Mouse (Mus musculus): Measurements from ENCODE around the gene Abhd12.

The Abhd12 gene

DNA sequence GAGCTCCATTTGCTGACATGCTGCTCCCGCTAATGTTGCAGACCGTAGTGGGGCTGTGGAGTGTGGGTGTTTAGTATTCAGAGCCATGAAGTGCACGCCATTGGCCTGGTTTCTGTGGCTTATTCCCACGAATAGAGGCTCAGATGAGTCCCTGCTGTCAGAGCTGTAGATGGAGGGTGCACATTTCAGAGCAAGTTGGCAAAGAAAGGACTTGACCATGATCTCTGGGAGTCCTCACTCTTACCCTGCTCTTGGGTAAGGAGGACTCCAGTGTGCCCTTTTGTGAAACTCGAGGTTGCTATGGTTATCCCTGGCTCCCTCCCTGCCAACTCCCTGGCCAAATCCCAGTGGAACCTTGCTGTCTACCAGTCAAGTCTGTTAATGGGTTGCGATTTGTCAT is 96.2 kb downstream of the Abhd12 start:
- DNase-seq (ENCODE audit: low spot score), result no peak

DNA sequence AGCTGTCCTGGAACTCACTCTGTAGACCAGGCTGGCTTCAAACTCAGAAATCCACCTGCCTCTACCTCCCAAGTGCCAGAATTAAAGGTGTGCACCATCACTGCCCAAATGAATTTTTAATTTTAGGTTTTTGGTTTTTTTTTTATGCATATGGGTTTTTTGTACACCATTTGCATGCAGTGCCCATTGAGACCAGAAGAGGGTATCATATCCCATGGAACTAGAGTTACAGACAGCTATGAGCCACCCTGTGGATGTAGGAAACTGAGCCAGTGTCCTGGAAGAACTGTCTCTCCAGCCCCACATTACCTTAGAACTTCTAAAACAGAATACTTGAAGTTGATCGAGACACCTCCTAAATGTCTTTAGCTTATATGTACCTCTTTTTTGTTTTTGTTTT is 101.5 kb downstream of the Abhd12 start:
- no peak for DNase-seq (ENCODE audit: low spot score)

DNA sequence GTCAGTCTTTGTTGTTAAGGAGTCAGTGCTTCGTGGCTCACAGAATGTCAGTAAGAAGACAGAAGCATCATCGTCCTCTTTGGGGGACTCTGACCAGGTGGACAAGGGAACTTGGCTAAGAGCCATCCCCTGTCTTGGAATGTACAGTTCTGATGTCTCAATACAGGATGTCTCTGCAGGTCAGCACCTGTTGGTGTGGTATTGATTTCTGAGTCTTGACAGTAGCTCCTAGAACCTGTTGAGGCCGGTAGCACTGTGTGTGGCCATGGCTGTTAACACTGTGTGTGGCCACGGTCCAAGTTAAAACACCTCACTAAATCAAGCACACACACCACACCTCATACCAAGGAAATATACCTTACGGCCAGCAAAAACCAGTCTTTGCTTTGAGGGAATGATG is 103.9 kb downstream of the Abhd12 start:
- DNase-seq (ENCODE audit: low spot score), result no peak

DNA sequence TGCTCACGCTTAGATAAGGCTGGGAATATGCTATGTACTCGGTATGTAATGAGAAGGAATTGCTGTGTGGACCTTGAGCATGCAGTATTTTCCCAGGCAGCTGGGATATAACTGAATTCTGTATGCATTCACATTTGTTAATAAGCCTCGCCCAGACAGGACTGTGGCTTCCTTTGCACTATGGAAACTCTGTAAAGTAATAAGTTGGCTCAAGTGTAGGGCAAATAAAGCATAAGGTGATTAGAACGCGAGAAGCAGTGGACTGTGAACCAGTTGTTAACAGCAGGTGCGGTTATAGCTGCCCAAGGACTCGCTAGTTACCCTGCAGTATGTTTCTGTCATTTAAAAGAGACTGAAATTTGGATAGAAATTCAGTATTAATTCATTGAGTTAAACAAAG is 106.5 kb downstream of the Abhd12 start:
- no peak for DNase-seq (ENCODE audit: low spot score)

DNA sequence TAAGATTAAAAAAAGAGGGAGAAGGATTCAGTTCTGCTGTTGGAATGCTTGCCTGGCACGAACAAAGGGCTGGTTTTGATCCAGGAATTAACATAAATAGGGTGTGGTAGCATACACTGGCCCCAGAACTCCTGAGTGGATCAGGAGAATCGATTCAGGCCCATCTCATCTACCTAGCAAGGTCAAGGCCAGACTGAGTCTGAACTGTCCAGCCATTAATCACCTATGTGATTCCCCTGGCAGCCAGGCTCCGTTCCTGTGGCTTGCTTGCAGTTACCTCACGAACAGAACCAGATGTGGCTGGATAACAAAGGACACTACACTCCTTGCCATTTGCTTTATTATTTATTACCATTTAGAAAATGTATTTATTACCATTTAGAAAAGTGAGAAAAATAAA is 111.2 kb downstream of the Abhd12 start:
- no peak for DNase-seq (ENCODE audit: low spot score)

DNA sequence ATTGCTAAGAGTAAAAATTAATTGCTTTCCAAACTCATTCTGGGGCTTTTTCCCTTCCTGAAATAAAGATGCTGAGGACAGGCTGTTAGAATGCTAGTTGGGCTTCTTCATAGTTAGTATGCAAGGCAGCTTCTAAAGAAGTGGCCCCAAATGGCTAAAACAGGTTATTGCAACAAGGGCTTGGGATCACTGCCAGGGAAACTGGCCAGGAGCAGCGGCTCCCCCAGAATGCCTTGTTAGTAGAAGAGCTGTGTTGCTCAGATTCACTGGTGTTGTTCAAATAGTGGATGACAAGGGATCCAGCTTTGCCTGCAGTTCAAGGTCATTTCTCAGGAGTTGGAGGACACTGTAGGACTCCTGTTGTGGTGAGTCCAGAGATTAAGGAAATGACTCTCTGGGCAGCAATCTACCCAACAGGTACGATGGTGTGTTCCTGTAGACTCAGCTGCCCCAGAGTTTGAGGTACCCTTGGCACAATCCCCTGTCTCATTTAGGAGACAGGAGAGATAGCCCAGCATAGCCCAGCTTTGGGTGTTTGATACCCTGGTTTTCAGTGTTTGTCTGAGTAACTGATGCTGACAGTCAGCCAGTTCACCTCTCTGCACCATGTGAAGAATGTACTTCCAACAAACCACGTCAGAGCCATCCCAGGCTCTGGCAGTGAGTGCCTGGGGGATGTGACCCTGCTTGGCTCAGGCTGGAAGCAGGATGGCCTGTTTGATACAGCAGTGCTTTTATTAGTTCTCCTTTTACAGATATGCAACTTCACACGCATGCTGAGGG is 115.6 kb downstream of the Abhd12 start:
- DNase-seq (ENCODE audit: low spot score), result peak; percentile 81

DNA sequence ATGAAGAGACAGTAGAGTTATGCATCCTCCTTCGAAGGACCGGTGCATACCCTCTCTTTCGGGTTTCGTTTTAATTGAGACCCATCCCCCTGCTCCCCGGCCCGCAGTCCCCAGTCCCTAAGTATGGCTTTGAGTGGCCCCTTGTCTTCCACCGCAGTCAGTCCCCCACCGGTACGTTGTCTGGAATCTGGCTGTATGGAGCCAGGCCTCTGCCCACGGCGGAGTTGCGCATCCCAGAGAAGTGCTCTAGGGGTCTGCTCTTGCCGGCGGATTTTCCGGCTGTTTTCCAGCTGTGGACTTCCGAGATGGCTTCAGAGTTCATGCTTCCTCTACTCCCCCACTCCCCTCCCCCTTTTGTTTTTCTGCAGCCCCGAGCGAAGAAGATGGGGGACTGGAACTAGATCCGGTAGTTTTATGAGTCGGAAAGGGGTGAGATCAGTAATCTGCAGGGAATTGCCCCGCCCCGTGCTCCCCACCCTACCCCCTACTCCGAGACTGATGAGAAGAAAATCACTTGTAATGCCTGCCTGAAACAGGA is 117.2 kb downstream of the Abhd12 start:
- no peak for DNase-seq (ENCODE audit: low spot score)

DNA sequence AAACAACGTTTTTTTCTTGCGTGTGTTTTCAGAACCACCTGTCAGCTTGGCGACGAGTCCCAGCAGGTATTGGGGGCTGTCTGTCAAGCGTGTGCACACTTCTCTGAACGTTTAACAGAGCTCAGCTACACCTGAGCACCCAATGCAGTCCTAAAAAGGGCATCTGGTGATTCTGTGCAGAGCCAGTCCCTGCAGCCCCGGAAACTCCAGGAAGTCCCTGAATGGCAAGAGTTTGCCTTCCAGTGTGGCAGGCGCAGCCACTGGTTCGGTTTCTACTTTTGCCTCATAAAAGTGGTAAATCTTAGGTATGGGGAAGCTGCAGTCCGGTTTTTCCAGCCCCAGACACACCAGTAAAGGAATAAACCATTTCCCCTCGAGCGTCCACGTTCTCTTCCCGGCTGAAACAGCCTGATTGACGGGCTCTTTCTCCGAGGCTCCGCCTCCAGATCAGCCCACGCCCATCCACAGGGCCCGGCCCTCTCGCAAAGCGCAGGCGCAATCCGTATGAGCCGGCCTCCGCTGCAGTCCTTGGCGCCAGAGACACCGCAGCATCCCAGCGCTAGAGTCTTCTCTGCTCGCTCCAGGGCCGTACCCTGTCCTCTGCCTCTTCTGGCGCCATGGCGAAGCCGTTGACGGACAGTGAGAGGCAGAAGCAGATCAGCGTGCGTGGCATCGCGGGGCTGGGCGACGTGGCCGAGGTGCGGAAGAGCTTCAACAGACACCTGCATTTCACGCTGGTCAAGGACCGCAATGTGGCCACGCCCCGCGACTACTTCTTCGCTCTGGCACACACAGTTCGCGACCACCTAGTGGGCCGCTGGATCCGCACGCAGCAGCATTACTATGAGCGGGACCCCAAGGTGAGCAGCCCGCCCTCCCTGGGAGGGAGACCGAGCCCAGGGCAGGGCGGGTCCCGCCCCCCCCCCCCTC is 118.0 kb downstream of the Abhd12 start, which contains the start of gene Pygb:
Gene Pygb (plus strand): TSS at position 485 of the 930 bp plus-strand sequence.
- DNase-seq (ENCODE audit: low spot score), result peak; percentile 77

DNA sequence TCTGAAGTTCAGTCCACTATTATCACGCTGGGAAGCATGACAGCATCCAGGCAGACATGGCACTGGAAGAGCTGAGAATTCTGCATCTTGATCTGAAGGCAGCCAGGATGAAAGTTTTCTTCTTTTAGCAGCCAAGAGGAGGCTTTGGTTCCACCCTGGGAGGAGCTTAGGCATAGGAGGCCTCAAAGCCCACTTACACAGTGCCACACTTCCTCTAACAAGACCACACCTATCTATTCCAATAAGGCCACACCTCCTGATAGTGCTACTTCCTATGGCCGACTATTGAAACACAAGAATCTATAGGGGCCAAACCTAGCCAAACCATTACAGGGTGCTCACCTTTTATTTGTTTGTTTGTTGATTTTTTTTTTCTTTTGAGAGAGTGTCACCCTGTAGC is 121.7 kb downstream of the Abhd12 start:
- DNase-seq (ENCODE audit: low spot score), result no peak
